Mouse (Mus musculus) liver, embryonic 16.5 days (tissue): ENCODE measurements around the gene Aldh3b2. TPM values are rescaled to one million over a fixed set of nuclear protein-coding genes. Genes with fewer than 3 reads are reported as not detected.
A peak's percentile ranks its signal among the peaks of the same experiment; 100 is the strongest.

ENCODE experiments used
- ATAC-seq: fragments of 200-750 bp; cut with Nextera tagmentation; 2 replicates; pipeline ENCODE4 v1.8.0; 2017; ENCODE audit warnings: low read depth, mild to moderate bottlenecking, moderate number of reproducible peaks, moderate library complexity
- H3K27ac ChIP-seq: fragments of 300-500 bp; sonication (generic); 2 replicates; pipeline ENCODE4 v1.5.1; 2014; ENCODE audit warnings: mild to moderate bottlenecking, low read length
- H3K27me3 ChIP-seq: fragments of 300-500 bp; sonication (generic); 2 replicates; pipeline ENCODE4 v1.6.1; 2014; ENCODE audit warnings: low read depth, low read length, mixed read lengths; ENCODE audit not compliant: control insufficient read depth, insufficient read depth
- H3K36me3 ChIP-seq: fragments of 300-500 bp; sonication (generic); 2 replicates; pipeline ENCODE4 v1.6.1; 2014; ENCODE audit warnings: mild to moderate bottlenecking; ENCODE audit not compliant: control insufficient read depth, insufficient read depth
- H3K4me1 ChIP-seq: fragments of 300-500 bp; sonication (generic); 2 replicates; pipeline ENCODE4 v1.6.1; 2014; ENCODE audit warnings: low read depth, low read length, mixed read lengths; ENCODE audit not compliant: control insufficient read depth
- H3K4me2 ChIP-seq: fragments of 300-500 bp; sonication (generic); 2 replicates; pipeline ENCODE4 v1.6.1; 2014; ENCODE audit warnings: low read depth, low read length, mixed read lengths
- H3K4me3 ChIP-seq: fragments of 300-500 bp; sonication (generic); 2 replicates; pipeline ENCODE4 v1.5.1; 2014; ENCODE audit warnings: low read depth, mild to moderate bottlenecking, low read length
- H3K9ac ChIP-seq: fragments of 300-500 bp; sonication (generic); 2 replicates; pipeline ENCODE4 v1.6.1; 2014; ENCODE audit warnings: low read depth, low read length
- H3K9me3 ChIP-seq: fragments of 300-500 bp; sonication (generic); replicated peaks from 2 replicates; pipeline ENCODE4 v1.6.1; 2016; ENCODE audit warnings: low read length; ENCODE audit not compliant: control insufficient read depth
- WGBS: fragments of 180-500 bp; shearing (Covaris S2); extraction: QIAGEN DNeasy Blood & Tissue Kit; methylation state at CpG from one replicate; pipeline ENCODE4 v1.1.7; 2014; ENCODE audit not compliant: insufficient replicate concordance; 5-methylcytosine and 5-hydroxymethylcytosine counted together
- polyA plus RNA-seq: library from polyadenylated mRNA; unstranded; fragments of >200 nt; fragmentation: Nextera tagmentation; extraction: Ambion mirVana; gene quantifications from 2 replicates; pipeline ENCODE4 v1.2.1, GENCODE M21; 2015

Gene Aldh3b2
- polyA plus RNA-seq, 1 experiment from 2014 or later = 0.24 TPM

DNA sequence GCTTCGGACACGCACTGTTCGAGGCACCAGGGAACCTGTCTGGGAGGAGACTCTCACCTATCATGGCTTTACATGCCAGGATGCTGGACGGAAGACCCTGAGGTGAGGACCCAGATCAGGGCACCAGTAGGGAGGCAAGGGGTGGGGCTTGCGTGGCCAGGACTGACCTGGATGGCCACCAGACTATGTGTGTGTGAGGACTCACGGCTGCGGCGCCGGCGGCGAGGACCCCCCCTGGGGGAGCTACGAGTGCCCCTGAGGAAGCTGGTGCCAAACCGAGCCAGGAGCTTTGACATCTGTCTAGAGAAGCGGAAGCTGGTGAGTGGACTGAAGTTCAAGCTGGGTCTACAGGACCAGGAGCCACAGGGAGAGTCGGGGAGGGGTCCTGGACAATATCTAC is 32.2 kb downstream of the Aldh3b2 start:
- peaks cover 27% of the 10 kb centered on the region for H3K36me3 ChIP-seq
- 77% methylated on average over 15 of the region's 15 CpGs for WGBS
- ATAC-seq = no peak
- no peaks in the 10 kb centered on the region for H3K27me3 ChIP-seq
- H3K4me3 ChIP-seq = no peak overlapping the region
- no peak overlapping the region for H3K27ac ChIP-seq
- no peak overlapping the region for H3K4me2 ChIP-seq
- peaks cover 16% of the 10 kb centered on the region for H3K4me1 ChIP-seq
- H3K9me3 ChIP-seq = no peaks in the 10 kb centered on the region
- no peak overlapping the region for H3K9ac ChIP-seq

DNA sequence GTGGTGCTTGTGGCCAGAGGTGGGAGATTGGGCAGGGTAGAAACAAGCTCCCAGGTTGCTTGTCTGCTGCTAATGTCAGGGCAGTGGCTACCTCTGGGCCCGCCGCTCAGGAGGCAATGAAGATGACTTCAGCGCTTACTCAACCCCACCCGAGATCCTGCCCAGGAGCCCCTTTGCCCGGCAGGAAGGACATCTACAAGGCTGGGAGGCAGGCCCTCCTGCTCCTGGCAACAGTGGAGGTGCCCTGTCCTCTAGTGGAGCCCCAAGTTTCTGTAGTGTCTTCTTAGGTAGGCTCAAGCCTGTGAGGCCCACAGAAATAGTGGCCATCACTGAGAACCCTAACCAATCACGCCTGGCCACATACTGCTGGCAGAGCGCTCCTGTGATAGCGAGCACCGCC is 33.0 kb downstream of the Aldh3b2 start:
- Histone ChIP-seq H3K9ac (no peak overlapping the region), H3K4me1 (peaks cover 10% of the 10 kb centered on the region), H3K27ac (no peak overlapping the region), H3K4me3 (no peak overlapping the region), H3K27me3 (no peaks in the 10 kb centered on the region), H3K36me3 (peaks cover 28% of the 10 kb centered on the region), H3K9me3 (no peaks in the 10 kb centered on the region), H3K4me2 (no peak overlapping the region)
- no peak for ATAC-seq
- 79% methylated on average over 9 of the region's 9 CpGs for WGBS

DNA sequence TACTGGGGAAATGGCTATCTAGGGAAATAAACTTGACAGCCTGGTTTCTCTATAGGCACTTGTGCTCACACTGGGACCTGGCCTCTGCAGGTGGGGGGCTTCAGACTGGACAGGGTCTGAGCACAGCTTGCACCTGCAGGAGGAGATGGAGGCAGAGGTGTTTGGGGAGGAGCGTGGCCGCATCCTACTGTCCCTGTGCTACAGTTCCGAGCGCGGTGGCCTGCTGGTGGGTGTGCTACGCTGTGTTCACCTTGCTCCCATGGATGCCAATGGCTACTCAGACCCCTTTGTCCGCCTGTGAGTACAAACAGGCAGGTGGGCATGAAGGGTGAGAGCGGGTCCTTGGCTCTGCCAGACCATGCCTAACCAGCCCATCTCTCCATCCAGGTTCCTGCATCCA is 33.8 kb downstream of the Aldh3b2 start:
- peaks cover 8% of the 10 kb centered on the region for H3K4me1 ChIP-seq
- no peaks in the 10 kb centered on the region for H3K27me3 ChIP-seq
- no peak overlapping the region for H3K27ac ChIP-seq
- 81% methylated on average over 8 of the region's 8 CpGs for WGBS
- no peak overlapping the region for H3K4me3 ChIP-seq
- ATAC-seq = no peak
- H3K4me2 ChIP-seq = no peak overlapping the region
- no peaks in the 10 kb centered on the region for H3K9me3 ChIP-seq
- H3K36me3 ChIP-seq = peaks cover 29% of the 10 kb centered on the region
- H3K9ac ChIP-seq = no peak overlapping the region

DNA sequence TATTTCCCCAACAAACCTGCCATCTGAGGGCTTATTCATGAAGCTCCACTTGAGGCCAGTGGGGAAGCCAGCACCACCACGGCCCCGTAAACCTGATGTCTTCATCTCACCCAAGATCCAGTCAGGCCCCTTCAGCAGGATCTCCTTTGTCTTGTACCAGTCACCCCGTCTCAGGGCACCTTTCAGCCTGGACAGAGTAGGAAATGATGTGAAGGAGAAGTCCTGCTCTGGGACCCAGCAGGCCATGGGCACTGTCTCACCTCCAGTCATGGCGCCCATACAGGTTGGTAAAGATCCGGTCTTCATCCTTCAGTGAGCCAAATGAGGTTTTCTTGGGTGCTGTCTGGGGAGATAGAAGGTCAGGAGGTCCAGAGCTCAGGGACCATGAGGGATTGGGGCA is 39.0 kb downstream of the Aldh3b2 start:
- Histone ChIP-seq H3K4me3 (no peak overlapping the region), H3K4me2 (no peak overlapping the region), H3K9me3 (no peaks in the 10 kb centered on the region), H3K36me3 (peaks cover 26% of the 10 kb centered on the region), H3K27me3 (no peaks in the 10 kb centered on the region), H3K9ac (no peak overlapping the region), H3K27ac (no peak overlapping the region), H3K4me1 (peaks cover 32% of the 10 kb centered on the region)
- WGBS = 89% methylated on average over 5 of the region's 5 CpGs
- no peak for ATAC-seq

DNA sequence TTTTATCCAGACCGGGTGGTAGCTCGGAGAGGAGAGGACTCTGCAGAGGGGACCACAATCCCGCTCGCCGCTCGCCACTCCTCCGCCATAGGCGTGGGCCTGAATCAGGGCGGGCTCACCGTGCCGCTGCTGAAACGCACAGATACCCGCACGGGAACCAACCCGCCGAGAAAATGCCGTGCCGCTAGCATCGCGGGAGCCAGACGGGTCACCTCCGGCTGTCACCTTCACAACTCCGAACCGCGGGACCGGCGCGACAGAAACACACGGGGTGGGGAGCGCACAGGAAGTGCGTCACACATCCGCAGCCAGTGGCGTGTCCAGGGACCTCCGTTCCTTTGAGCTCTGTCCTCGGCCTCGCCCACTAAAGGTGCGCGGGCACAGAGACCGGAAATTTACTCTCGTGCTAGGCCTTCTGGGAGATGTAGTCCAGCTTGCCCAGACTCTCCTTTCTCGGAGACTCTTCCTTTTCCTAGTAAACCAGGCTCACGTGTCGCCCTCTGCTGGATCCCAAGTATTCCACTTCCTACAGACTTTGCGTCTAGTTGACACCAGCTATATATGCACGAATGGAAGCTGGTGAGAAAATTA is 40.4 kb downstream of the Aldh3b2 start, which contains the start of gene Ndufv1:
Gene Ndufv1 (minus strand): TSS at position 375 of the 591 bp plus-strand sequence.
- peak; percentile 99 for ATAC-seq

DNA sequence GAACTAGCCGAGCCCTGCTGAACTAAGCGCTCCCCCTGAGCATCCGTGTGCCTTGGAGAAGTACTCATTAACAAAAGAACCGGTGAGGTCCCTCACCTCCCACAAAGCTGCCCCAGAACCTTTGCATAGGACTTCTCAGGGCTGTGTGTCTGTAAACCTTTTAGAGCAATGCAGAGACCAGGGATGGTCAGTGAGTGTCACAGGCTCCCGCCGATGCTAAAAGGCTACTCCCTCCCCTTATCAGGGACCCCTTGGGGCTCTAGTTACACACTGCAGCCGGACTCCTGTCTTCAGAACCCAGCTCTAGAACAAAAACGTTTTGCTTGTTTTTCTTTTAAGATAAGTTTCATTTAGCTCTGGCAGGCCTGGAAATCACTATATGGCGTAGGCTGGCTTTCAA is 40.9 kb downstream of the Aldh3b2 start:
- peak; percentile 22 for ATAC-seq
- H3K4me2 ChIP-seq = peak overlapping the region; percentile 80
- H3K27me3 ChIP-seq = no peaks in the 10 kb centered on the region
- H3K4me1 ChIP-seq = peaks cover 34% of the 10 kb centered on the region
- 13% methylated on average over 9 of the region's 9 CpGs for WGBS
- peak overlapping the region; percentile 92 for H3K4me3 ChIP-seq
- peak overlapping the region; percentile 84 for H3K9ac ChIP-seq
- no peaks in the 10 kb centered on the region for H3K9me3 ChIP-seq
- H3K36me3 ChIP-seq = peaks cover 8% of the 10 kb centered on the region
- peak overlapping the region; percentile 78 for H3K27ac ChIP-seq

More for the DNA sequence above, 40.4 kb downstream of the Aldh3b2 start, which contains the start of gene Ndufv1:
- no peaks in the 10 kb centered on the region for H3K9me3 ChIP-seq
- H3K27me3 ChIP-seq = no peaks in the 10 kb centered on the region
- H3K27ac ChIP-seq = peak within 1 kb of the TSS; percentile 80
- peak within 1 kb of the TSS; percentile 80 for H3K4me2 ChIP-seq
- peaks cover 34% of the 10 kb centered on the region for H3K4me1 ChIP-seq
- peak within 1 kb of the TSS; percentile 84 for H3K9ac ChIP-seq
- peak within 1 kb of the TSS; percentile 92 for H3K4me3 ChIP-seq
- peaks cover 13% of the 10 kb centered on the region for H3K36me3 ChIP-seq
- WGBS = under 1% methylated on average over 45 of the region's 45 CpGs

DNA sequence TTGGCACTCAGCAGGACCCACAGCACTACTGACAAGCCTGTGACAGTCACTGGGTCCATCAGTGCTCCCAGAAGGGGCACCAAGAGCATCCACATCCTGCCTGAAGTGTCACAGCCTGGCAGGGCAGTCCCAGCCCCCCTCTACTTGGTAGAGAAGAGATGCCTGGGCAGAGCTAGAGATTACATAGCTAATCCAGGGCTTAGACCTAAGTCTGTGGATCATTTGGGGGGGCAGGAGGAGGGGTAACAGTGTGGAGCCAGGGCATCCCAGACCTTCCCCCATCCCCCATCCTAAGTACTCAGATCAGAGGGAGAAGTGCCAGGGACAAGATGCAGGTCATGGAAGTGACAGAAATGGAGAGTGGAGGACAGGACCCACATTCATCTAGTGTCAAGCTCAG is 42.7 kb downstream of the Aldh3b2 start:
- no peak for ATAC-seq
- Histone ChIP-seq H3K9me3 (no peaks in the 10 kb centered on the region), H3K4me2 (no peak overlapping the region), H3K36me3 (peaks cover 2% of the 10 kb centered on the region; the same call in 1 of the 2 replicates), H3K4me3 (no peak overlapping the region), H3K4me1 (peaks cover 47% of the 10 kb centered on the region), H3K27ac (peak overlapping the region; percentile 71), H3K9ac (no peak overlapping the region), H3K27me3 (no peaks in the 10 kb centered on the region)

DNA sequence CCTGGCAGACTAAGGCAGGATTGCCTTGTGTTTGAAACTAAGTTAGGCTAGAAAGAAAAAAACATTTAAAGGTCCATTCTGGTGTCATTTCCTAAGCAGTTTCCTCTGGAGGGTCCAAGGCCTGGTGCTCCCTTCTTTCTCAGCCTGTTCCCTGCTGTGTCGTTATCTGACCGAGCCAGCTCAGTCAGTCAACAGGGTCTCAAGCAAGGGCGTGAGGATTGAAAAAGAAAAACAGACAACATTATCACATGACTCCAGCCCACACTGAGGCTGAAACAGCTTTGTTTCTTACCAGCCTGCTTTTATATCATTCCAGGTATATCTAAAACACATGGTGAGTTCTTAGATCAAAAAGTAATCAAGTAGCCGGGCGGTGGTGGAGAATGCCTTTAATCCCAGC is 43.5 kb downstream of the Aldh3b2 start:
- peak; percentile 10; the same call in 1 of the 2 replicates for ATAC-seq
- H3K4me2 ChIP-seq = no peak overlapping the region
- no peaks in the 10 kb centered on the region; the same call in 1 of the 2 replicates for H3K36me3 ChIP-seq
- no peak overlapping the region for H3K4me3 ChIP-seq
- WGBS = 16% methylated on average over 5 of the region's 5 CpGs
- no peaks in the 10 kb centered on the region for H3K27me3 ChIP-seq
- no peak overlapping the region for H3K9ac ChIP-seq
- no peaks in the 10 kb centered on the region for H3K9me3 ChIP-seq
- peak overlapping the region; percentile 71 for H3K27ac ChIP-seq
- H3K4me1 ChIP-seq = peaks cover 47% of the 10 kb centered on the region

DNA sequence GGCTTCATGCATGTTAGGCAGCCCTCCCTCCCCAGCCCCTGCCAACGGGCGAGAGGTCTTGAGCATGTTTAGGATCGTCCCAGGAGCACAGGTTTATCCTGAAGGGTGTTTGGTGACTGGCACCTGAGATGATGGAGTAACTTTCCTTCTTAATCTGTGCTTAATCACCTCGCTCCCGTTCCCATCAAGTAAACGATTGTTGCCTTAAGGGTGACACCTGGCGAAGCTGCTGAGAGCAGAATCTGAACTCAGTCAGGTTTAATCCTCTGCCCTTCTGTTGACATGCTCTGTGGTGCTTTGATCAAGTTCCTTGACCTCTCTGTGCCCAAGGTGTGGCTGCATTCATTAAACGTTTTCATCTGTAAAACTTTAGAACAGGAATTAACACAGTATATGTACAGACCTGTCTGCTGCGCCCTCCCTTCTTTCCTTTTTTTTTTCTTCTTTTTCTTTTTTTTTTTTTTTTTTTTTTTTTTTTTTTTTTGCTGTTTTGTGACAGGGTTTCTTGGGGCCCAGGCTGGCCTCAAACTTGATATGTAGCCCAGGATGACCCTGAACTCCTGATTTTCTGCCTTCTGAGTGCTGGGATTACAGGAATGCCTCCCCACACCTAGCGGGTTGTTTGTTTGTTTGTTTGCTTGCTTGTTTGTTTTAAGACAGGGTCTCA is 45.9 kb downstream of the Aldh3b2 start:
- WGBS = 68% methylated on average over 10 of the region's 10 CpGs
- no peak overlapping the region for H3K9ac ChIP-seq
- no peak for ATAC-seq
- H3K36me3 ChIP-seq = no peaks in the 10 kb centered on the region
- no peak overlapping the region for H3K4me3 ChIP-seq
- no peak overlapping the region for H3K27ac ChIP-seq
- peaks cover 31% of the 10 kb centered on the region for H3K4me1 ChIP-seq
- H3K4me2 ChIP-seq = no peak overlapping the region
- no peaks in the 10 kb centered on the region for H3K9me3 ChIP-seq
- H3K27me3 ChIP-seq = no peaks in the 10 kb centered on the region
